19 mouse cellular contexts compared by ENCODE assay signal in the genomic region with DNA sequence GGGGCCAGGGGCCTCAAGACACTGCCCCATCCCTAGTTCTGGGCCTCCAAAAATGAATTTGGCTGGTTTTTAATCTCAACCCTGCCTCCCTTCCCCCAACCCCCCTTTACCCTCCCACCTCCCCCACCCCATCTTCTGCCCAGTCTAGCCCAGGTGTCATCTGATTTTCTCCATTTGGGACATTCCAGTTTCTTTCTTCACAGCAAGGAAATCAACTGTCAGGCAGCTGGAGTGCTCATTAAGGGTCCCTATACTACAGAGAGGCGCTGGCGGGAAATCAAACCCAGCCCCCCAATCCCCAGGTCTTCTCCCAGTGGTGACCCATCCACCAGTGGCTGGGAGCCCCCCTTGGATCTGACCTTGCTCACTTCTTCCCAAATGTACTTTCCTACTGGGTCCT. TPM values are rescaled to one million over a fixed set of nuclear protein-coding genes. Genes with fewer than 3 reads are reported as not detected.
"Had no signal": no experiment of that assay in that cellular context is flagged by ENCODE, and none has a peak within 500 bp of the region (broad histone marks: within the 10 kb centered on the region; RNA-seq: fewer than 3 reads in every experiment).

No protein-coding gene starts in this region.

- DNase-seq: liver; liver, embryonic 13.5 days; liver, postnatal 0 days; midbrain, embryonic 14.5 days; right cerebral cortex, postnatal 14 days; thymus, adult 2 months; thymus, postnatal 25 days; thymus, postnatal 4 days had no signal

- ATAC-seq: liver, postnatal 0 days; midbrain, embryonic 16.5 days had no signal

- H3K4me1 ChIP-seq: liver, embryonic 13.5 days had no signal

- H3K36me3 ChIP-seq: liver, embryonic 13.5 days; liver, embryonic 15.5 days; midbrain, embryonic 10.5 days; midbrain, embryonic 12.5 days; neural tube, embryonic 12.5 days; stomach, embryonic 15.5 days had no signal

- H3K27ac ChIP-seq: liver, embryonic 13.5 days; liver, embryonic 15.5 days; midbrain, embryonic 10.5 days; midbrain, embryonic 12.5 days; neural tube, embryonic 12.5 days; stomach, embryonic 15.5 days; stomach, postnatal 0 days had no signal

- H3K9ac ChIP-seq: liver, embryonic 13.5 days; liver, embryonic 15.5 days; liver, postnatal 0 days; midbrain, embryonic 12.5 days; neural tube, embryonic 12.5 days; stomach, embryonic 15.5 days had no signal

- H3K4me2 ChIP-seq: liver, embryonic 11.5 days; liver, embryonic 13.5 days; liver, embryonic 15.5 days; midbrain, embryonic 12.5 days; neural tube, embryonic 12.5 days; stomach, embryonic 15.5 days had no signal

- H3K9me3 ChIP-seq: liver, embryonic 13.5 days; liver, embryonic 15.5 days; midbrain, embryonic 10.5 days; neural tube, embryonic 12.5 days; stomach, embryonic 15.5 days had no signal

- H3K4me3 ChIP-seq: liver, embryonic 13.5 days; liver, embryonic 15.5 days; midbrain, embryonic 10.5 days; midbrain, embryonic 12.5 days; neural tube, embryonic 12.5 days; stomach, embryonic 15.5 days had no signal

RNA-seq across cellular contexts. Expression of gene Col13a1, which starts 4.3 kb away (rescaled TPM):
- total RNA-seq: megakaryocyte, adult 5-6 weeks; megakaryocyte-erythroid progenitor cell, adult 5-6 weeks; neutrophil, adult 5-6 weeks had no signal
